Mouse (Mus musculus) adrenal gland (tissue): ENCODE measurements around the gene Fxr2.
"Not testable (repeated sequence)": the region's sequence is repeated elsewhere in the genome, so short reads cannot be mapped to it uniquely, and the experiment has no call there.

Experiments used
- intact Hi-C: fragments of 180-260 bp; cut with DNase I; formaldehyde crosslinking; loops from one replicate; pipeline ENCODE4 v1.15.1; 2025

The Fxr2 gene

GRCm38 (mm10) chr11:69609416-69609815 is 23.4 kb upstream of the Fxr2 start:
- intact Hi-C loops, result no loop called here

- intact Hi-C loops, result loop anchor here (1.0 to 5.0 kb wide), 3 partner anchors 32 to 84 kb away; partner anchors contain the start of gene Dnah2
Observed at GRCm38 (mm10) chr11:69610899-69611298, 21.9 kb upstream of the Fxr2 start.

- intact Hi-C loops, result loop anchor here (1.0 to 5.0 kb wide), 3 partner anchors 33 to 86 kb away; partner anchors contain the start of genes Dnah2, Trp53 and Wrap53
Observed at GRCm38 (mm10) chr11:69613553-69614256, 19.1 kb upstream of the Fxr2 start.

GRCm38 (mm10) chr11:69614257-69614588 is 18.6 kb upstream of the Fxr2 start:
- intact Hi-C loops, result loop anchor here (1.0 to 5.0 kb wide), 3 partner anchors 34 to 87 kb away; partner anchors contain the start of genes Dnah2, Trp53 and Wrap53

GRCm38 (mm10) chr11:69616781-69617180 is 16.0 kb upstream of the Fxr2 start:
- intact Hi-C loops, result no loop called here

GRCm38 (mm10) chr11:69617805-69618204 is 15.0 kb upstream of the Fxr2 start, which contains the start of gene Shbg:
Gene Shbg (minus strand): TSS chr11:69617905.
- intact Hi-C loops, result no loop called here

GRCm38 (mm10) chr11:69620394-69621081 is 12.3 kb upstream of the Fxr2 start:
- intact Hi-C loops, result no loop called here

GRCm38 (mm10) chr11:69621571-69622268 is 11.1 kb upstream of the Fxr2 start, which contains the start of gene Sat2:
Gene Sat2 (plus strand): TSS chr11:69622024.
- intact Hi-C loops, result no loop called here

- intact Hi-C loops, result no loop called here
Observed at GRCm38 (mm10) chr11:69622406-69622805, 10.4 kb upstream of the Fxr2 start.

- intact Hi-C loops, result no loop called here
Observed at GRCm38 (mm10) chr11:69623006-69623405, 9.8 kb upstream of the Fxr2 start.

GRCm38 (mm10) chr11:69624339-69624738 is 8.5 kb upstream of the Fxr2 start:
- intact Hi-C loops, result not testable (repeated sequence)

GRCm38 (mm10) chr11:69628286-69628685 is 4.5 kb upstream of the Fxr2 start:
- intact Hi-C loops, result loop anchor here (5.0 kb wide), 1 partner anchor 34 kb away; the partner anchor contains the start of gene Mpdu1

- intact Hi-C loops, result loop anchor here (5.0 kb wide), 1 partner anchor 32 kb away; the partner anchor contains the start of gene Mpdu1
Observed at GRCm38 (mm10) chr11:69629802-69630201, 3.0 kb upstream of the Fxr2 start.

GRCm38 (mm10) chr11:69633128-69633866 is 507 bp downstream of the Fxr2 start:
- intact Hi-C loops, result no loop called here

- intact Hi-C loops, result no loop called here
Observed at GRCm38 (mm10) chr11:69635471-69635870, 2.7 kb downstream of the Fxr2 start.

- intact Hi-C loops, result no loop called here
Observed at GRCm38 (mm10) chr11:69645860-69646259, 13.1 kb downstream of the Fxr2 start.

GRCm38 (mm10) chr11:69653399-69653798 is 20.6 kb downstream of the Fxr2 start:
- intact Hi-C loops, result no loop called here

GRCm38 (mm10) chr11:69654760-69655159 is 22.0 kb downstream of the Fxr2 start:
- intact Hi-C loops, result no loop called here

GRCm38 (mm10) chr11:69655264-69656064 is 22.7 kb downstream of the Fxr2 start, which contains the start of gene Sox15:
Gene Sox15 (plus strand): TSS chr11:69655314.
- intact Hi-C loops, result no loop called here

- intact Hi-C loops, result no loop called here
Observed at GRCm38 (mm10) chr11:69656065-69656455, 23.3 kb downstream of the Fxr2 start.
